Mouse (Mus musculus): ENCODE results near the gene Rgs6. TPM values are rescaled to one million over a fixed set of nuclear protein-coding genes. Genes with fewer than 3 reads are reported as not detected.

The Rgs6 gene
- total RNA-seq, 2 experiments from 2014 or later: 80.0 to 83.2 TPM

DNA sequence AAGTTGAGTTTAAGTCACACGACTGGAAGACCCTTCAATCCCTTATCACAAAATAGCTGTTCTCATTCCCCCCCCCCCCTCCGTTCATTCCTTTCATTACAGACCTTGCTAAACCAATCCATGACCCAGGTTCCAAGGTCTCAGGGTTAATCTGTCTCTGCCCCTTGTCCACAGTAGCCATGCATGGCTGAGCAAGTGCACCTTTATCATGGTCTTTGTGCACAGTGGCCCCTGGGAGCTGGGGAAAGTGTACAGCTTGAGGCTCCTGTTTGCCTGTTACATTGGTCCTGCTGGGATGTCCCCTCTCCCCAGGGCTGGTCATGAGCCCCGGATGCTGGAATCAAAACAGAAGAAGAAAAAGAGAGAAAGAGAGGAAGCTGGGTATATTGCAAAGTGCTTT is 522.6 kb downstream of the Rgs6 start:
- Histone ChIP-seq H3K27ac (no peak overlapping the region), H3K4me3 (no peak overlapping the region)
- intact Hi-C loops (cut with DNase I): no loop called here
- DNase-seq (ENCODE audit: extremely low spot score in 1 of 2, low spot score in 2 of 2): no peak
- TF ChIP-seq CTCF (IDR thresholded peaks at IDR 0.05): no peak

DNA sequence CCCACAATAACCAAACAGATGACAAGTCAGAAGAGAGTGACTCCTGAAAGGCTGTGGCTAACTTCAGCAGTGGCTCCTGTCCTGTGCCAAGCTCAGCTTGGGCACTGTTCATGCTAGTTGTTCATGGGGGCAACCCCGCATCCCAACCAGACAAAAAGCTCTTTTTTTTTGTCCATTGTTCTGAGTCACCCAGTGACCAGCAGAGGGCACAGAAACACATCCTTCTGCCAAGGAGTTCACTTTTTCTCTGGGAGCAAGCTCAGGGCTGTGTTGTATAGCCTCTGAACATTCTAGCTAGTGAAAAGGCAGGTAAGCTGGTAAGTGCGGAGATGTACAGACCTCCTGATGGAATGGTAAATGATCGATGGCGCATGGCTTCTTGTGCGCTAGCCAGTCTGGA is 524.2 kb downstream of the Rgs6 start:
- DNase-seq (ENCODE audit: extremely low spot score in 1 of 2, low spot score in 2 of 2): no peak
- peak; percentile 46 for TF ChIP-seq CTCF (IDR thresholded peaks at IDR 0.05)
- no peak overlapping the region for H3K27ac ChIP-seq
- intact Hi-C loops (cut with DNase I): no loop called here
- no peak overlapping the region for H3K4me3 ChIP-seq

DNA sequence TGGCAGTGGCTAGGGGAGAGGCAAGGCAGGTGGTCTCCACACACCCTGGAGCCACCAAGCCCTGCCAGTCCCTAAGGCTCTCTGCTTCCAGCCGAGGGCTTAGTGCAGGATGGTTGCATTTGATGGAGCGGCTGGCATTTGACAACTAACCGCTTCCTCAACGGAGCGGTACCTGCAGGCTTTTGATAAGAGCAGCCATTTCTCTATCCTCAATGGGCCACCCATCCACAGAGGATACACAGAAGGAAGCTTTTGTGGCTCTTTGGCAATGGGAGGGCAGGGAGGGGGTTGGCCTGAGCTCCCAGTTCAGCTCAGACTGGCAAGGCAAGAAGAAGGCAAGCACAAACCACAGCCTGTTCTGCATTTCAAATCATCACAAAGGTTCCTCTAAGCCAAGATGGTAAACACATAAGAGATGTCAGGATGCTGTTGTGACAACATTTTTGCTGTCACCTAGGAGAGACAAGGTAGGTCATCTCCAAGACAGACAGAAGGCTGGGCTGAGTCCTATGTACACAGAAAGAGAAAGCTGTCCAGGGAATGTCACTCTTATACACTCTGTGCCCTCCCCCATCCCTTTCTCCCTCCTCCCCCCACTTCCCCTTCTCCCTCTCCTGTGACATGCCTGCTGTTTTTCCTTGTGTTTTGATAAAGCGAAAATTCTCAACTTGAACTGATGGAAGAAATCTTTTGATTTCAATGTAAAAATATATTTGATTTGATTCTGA is 525.0 kb downstream of the Rgs6 start:
- DNase-seq (ENCODE audit: extremely low spot score in 1 of 2, low spot score in 2 of 2): no peak
- intact Hi-C loops (cut with DNase I): no loop called here
- no peak for TF ChIP-seq CTCF (IDR thresholded peaks at IDR 0.05)
- no peak overlapping the region for H3K27ac ChIP-seq
- no peak overlapping the region for H3K4me3 ChIP-seq

DNA sequence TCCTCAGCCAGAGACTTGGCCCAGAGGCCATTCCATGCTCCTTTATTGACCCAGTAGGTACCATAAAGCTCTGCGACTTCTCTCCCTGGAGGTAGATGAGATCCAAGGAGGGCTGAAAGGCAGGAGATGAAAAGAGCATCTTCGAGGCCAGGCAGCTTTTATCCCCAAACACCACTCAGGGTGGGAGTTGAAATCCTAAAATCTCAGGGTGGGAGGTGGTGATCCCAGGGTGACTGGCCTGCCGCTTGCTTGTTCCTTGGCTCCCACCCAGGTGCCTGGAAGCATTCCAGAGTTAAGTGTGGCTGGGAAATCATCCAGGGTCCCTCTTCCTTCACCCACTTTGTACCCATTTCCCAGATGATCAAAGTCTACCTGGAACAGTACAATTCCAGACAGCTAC is 525.9 kb downstream of the Rgs6 start:
- H3K4me3 ChIP-seq: no peak overlapping the region
- no peak for TF ChIP-seq CTCF (IDR thresholded peaks at IDR 0.05)
- intact Hi-C loops (cut with DNase I): loop anchor here (1.0 kb wide), 1 partner anchor 388 kb away; no protein-coding TSS in a partner anchor
- no peak overlapping the region for H3K27ac ChIP-seq
- no peak for DNase-seq (ENCODE audit: extremely low spot score in 1 of 2, low spot score in 2 of 2)

DNA sequence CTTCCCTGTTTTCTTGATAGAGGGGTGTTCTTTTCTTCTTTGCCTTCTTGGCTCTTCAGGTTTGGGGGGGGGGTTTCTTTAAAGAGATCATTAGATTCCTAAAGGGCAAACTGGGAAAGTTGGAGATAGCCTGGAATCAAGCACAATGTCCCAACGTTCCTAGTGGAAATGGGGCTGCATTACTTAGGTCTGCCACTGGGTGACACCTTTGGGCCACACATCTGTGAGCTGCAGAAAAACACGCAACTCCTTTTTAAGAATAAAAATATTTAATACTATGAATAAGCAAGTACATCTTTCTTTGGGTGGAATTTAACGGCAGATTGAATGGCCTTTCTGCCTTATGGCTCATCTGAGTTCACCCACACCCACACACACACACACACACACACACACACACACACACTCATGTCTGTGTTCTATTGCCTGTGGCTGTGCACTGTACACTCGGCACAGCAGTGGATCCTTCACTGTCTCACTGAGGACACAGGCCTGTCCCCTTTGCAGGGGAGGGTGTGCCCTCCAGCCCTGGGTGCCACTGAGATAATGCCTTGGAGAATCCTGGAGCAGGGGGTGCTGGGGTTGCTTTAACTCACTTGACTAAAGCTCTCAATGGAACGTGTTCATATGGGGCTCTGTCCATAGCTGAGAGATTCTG is 526.4 kb downstream of the Rgs6 start:
- Histone ChIP-seq H3K27ac (no peak overlapping the region), H3K4me3 (no peak overlapping the region)
- peak; percentile 63 to 74 for DNase-seq (ENCODE audit: extremely low spot score in 1 of 2, low spot score in 2 of 2)
- intact Hi-C loops (cut with DNase I): loop anchor here (1.0 kb wide), 1 partner anchor 388 kb away; no protein-coding TSS in a partner anchor
- TF ChIP-seq CTCF (IDR thresholded peaks at IDR 0.05): peak; percentile 81

DNA sequence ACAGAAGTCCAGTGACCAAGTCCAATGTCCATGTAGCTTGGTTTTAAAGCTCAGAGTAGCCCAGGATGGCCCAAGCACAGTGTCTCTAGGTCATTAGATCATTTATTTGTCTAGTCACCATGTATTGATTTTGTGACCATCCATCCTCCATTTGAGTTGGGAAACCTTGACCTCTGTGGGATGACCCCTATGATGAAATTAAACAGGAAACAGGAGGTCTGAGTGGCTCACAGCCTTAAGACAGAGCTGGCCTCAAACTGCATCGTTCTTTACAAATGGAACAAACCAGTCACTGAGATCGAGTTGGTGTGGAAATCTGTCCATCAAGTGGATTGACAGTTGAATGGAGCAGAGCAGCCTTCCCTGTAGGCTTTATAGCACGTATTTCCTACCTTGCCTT is 536.0 kb downstream of the Rgs6 start:
- no peak overlapping the region for H3K4me3 ChIP-seq
- intact Hi-C loops (cut with DNase I): no loop called here
- DNase-seq (ENCODE audit: extremely low spot score in 1 of 2, low spot score in 2 of 2): no peak
- no peak for TF ChIP-seq CTCF (IDR thresholded peaks at IDR 0.05)
- no peak overlapping the region for H3K27ac ChIP-seq

DNA sequence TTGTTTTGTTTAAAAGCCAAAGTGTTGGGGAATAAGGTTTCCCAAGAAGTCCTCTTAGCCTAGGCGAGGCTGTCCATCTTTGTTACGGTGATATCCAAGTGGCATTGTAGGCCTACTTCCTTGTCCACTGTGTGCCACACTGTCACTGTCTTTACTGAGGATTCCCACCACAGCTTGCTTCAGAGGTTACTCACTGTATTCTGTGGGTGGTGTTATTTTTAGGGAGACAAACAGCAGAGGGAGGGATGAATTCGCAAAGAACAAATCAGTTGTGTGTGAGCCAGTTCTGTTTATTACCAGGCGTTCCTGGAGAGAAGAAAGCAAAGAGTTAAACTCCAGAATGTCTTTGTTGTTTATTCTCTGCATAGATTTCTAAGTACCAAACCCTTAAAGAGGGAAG is 537.2 kb downstream of the Rgs6 start:
- intact Hi-C loops (cut with DNase I): no loop called here
- no peak for DNase-seq (ENCODE audit: extremely low spot score in 1 of 2, low spot score in 2 of 2)
- TF ChIP-seq CTCF (IDR thresholded peaks at IDR 0.05): no peak
- Histone ChIP-seq H3K27ac (no peak overlapping the region), H3K4me3 (no peak overlapping the region)

DNA sequence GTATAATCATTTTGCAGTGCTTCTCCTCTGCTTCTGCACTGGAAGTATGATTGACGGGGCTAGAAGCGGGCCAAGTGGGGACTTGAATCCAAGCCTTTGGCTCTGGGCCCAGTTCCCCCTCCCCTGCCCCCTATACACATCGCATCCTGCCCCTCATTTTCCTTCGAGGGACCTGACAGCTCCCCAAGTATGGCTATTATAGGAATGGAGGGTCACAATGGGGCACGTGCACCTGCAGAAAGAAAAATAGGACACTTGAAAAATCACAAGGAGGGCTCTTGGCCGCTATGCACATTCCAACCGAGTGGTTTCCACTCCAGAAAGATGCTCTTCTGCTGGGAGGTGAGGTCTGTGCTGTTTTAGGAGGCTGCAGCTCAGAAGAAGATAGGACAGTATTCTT is 538.8 kb downstream of the Rgs6 start:
- intact Hi-C loops (cut with DNase I): no loop called here
- no peak overlapping the region for H3K4me3 ChIP-seq
- TF ChIP-seq CTCF (IDR thresholded peaks at IDR 0.05): no peak
- no peak for DNase-seq (ENCODE audit: extremely low spot score in 1 of 2, low spot score in 2 of 2)
- no peak overlapping the region for H3K27ac ChIP-seq

DNA sequence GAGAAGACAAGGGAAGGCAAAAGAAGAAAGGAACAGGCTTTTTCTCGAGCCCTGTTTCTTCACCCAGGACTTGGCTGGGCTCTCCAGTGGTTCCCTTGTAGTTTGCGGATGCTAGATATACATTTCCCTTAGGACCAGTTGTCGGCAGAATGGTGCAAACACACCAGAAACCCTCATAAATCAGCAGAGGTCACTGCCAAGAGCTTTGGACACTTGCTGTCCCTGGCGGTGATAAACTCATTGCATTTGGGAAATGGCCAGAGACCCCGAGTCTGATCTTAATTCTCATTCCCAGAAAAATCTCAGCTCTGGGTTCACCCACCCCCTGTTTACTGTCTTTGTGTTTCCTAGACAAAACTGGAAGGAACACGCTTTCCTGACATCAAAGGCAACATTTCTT is 539.9 kb downstream of the Rgs6 start:
- DNase-seq (ENCODE audit: extremely low spot score in 1 of 2, low spot score in 2 of 2): no peak
- Histone ChIP-seq H3K4me3 (no peak overlapping the region), H3K27ac (no peak overlapping the region)
- no peak for TF ChIP-seq CTCF (IDR thresholded peaks at IDR 0.05)
- intact Hi-C loops (cut with DNase I): no loop called here

DNA sequence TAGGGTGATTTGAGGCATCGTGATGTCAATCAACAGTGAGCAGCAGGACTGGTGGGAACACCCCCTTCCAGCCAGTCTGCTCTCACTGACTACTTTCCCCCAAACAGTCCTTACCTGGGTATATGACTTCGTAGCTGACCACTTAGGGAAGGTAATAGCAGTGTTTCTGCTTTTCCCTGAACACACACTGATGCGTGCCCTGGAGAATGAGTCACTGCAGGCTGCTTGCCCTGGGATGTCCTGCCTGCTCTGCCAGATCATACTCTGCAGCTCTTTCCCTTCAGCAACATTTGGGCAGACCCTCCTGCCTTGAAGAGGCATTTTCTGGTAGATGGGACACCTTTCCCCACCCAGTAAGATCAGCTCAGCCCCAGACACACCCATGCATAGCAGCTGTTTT is 540.5 kb downstream of the Rgs6 start:
- no peak for DNase-seq (ENCODE audit: extremely low spot score in 1 of 2, low spot score in 2 of 2)
- intact Hi-C loops (cut with DNase I): no loop called here
- TF ChIP-seq CTCF (IDR thresholded peaks at IDR 0.05): no peak
- Histone ChIP-seq H3K4me3 (no peak overlapping the region), H3K27ac (no peak overlapping the region)

DNA sequence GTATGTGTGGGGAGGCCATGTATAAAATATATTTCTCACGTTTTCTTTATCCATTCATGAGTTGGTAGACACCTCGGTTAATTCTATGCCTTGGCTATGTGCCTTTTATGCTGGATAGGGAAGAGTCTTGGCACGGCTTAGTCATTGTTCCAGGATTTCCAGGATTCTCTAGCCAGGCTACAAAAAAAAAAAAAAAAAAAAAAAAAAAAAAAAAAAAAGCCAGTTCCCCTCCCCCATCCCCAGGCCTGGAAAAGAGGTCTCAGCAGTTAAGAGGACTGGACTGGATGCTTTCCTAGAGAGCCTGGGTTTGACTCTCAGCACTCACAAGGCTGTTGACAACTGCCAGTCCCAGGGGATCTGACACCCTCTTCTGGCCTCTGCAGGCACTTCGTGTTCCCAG is 543.3 kb downstream of the Rgs6 start:
- Histone ChIP-seq H3K4me3 (no peak overlapping the region), H3K27ac (no peak overlapping the region)
- no peak for DNase-seq (ENCODE audit: extremely low spot score in 1 of 2, low spot score in 2 of 2)
- intact Hi-C loops (cut with DNase I): no loop called here
- TF ChIP-seq CTCF (IDR thresholded peaks at IDR 0.05): no peak

DNA sequence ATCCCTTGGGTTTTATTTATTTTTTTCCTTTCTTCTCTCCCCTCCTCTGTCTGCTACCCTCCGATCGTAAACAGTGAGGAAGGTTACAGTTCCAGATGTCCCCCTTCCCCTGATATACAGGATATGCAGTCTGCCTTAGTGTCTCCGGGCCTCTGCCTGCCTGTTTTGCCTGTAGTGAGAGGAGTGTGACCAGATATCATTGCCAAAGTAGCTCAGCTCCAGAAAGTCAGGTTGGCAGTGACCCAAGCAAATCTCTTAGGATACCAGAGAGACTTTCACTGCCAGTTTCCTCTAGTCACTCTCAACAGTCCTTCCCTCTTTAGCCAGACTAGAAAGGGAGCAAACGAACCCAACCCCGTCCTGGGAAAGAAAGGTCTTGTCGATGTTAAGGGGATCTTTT is 545.7 kb downstream of the Rgs6 start:
- no peak overlapping the region for H3K27ac ChIP-seq
- peak in 1 of 2 experiments; percentile 43 for DNase-seq (ENCODE audit: extremely low spot score in 1 of 2, low spot score in 2 of 2)
- H3K4me3 ChIP-seq: no peak overlapping the region
- no peak for TF ChIP-seq CTCF (IDR thresholded peaks at IDR 0.05)
- intact Hi-C loops (cut with DNase I): no loop called here

DNA sequence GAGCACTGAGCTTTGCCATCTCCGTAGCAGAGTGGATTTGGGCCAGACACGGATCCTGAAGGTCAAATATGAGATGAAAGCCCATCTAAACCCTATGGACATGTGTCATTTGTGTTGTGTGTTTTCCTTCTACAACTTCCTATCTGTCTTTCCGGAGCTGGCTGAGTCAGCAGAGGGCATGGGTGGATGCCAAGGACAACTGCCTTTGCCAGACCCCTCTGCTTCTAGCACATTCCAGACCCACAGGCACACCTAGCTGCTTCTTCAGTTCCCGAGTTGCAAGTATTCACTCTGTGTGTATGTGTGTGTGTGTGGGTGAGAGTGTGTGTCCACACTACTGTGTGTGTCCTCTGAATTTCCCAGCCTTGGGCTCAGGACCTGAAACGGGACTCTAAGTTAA is 547.9 kb downstream of the Rgs6 start:
- Histone ChIP-seq H3K4me3 (no peak overlapping the region), H3K27ac (no peak overlapping the region)
- DNase-seq (ENCODE audit: extremely low spot score in 1 of 2, low spot score in 2 of 2): no peak
- intact Hi-C loops (cut with DNase I): no loop called here
- TF ChIP-seq CTCF (IDR thresholded peaks at IDR 0.05): no peak

Measured in left cerebral cortex, adult 2 months (tissue).